Mouse (Mus musculus) spleen, embryonic (tissue): ENCODE data around the gene Map1lc3b.

Experiments used
- CTCF ChIA-PET: fragments of 350-600 bp; sonication (Branson Sonifier 250); formaldehyde crosslinking; loops from one replicate; lab custom pipeline; 2022; lab: Charles Lee

Gene Map1lc3b

GRCm38 (mm10) chr8:121603801-121604200 is 13.6 kb downstream of the Map1lc3b start:
- CTCF ChIA-PET, result no interaction called here

- CTCF ChIA-PET, result no interaction called here
Measured at GRCm38 (mm10) chr8:121607661-121608060, 17.5 kb downstream of the Map1lc3b start.

GRCm38 (mm10) chr8:121609251-121609650 is 19.1 kb downstream of the Map1lc3b start:
- CTCF ChIA-PET, result no interaction called here

GRCm38 (mm10) chr8:121609916-121610315 is 19.8 kb downstream of the Map1lc3b start:
- CTCF ChIA-PET, result no interaction called here

- CTCF ChIA-PET, result no interaction called here
Measured at GRCm38 (mm10) chr8:121613419-121613818, 23.3 kb downstream of the Map1lc3b start.

- CTCF ChIA-PET, result no interaction called here
Measured at GRCm38 (mm10) chr8:121619401-121619995, 29.3 kb downstream of the Map1lc3b start.

GRCm38 (mm10) chr8:121620801-121621516 is 30.8 kb downstream of the Map1lc3b start:
- CTCF ChIA-PET, result no interaction called here

GRCm38 (mm10) chr8:121621879-121622278 is 31.7 kb downstream of the Map1lc3b start:
- CTCF ChIA-PET, result interaction anchor here (0.6 kb wide), 1 partner anchor 304 kb away, joined by 5 read pairs; no protein-coding TSS in a partner anchor

GRCm38 (mm10) chr8:121623043-121623442 is 32.9 kb downstream of the Map1lc3b start:
- CTCF ChIA-PET, result no interaction called here

- CTCF ChIA-PET, result no interaction called here
Measured at GRCm38 (mm10) chr8:121628681-121629080, 38.5 kb downstream of the Map1lc3b start.

- CTCF ChIA-PET, result no interaction called here
Measured at GRCm38 (mm10) chr8:121631645-121632071, 41.5 kb downstream of the Map1lc3b start.

- CTCF ChIA-PET, result no interaction called here
Measured at GRCm38 (mm10) chr8:121632401-121632800, 42.2 kb downstream of the Map1lc3b start.

- CTCF ChIA-PET, result no interaction called here
Measured at GRCm38 (mm10) chr8:121635534-121635933, 45.4 kb downstream of the Map1lc3b start.

GRCm38 (mm10) chr8:121636180-121636579 is 46.0 kb downstream of the Map1lc3b start:
- CTCF ChIA-PET, result no interaction called here

- CTCF ChIA-PET, result no interaction called here
Measured at GRCm38 (mm10) chr8:121642804-121643203, 52.6 kb downstream of the Map1lc3b start.

- CTCF ChIA-PET, result no interaction called here
Measured at GRCm38 (mm10) chr8:121643384-121643783, 53.2 kb downstream of the Map1lc3b start.

- CTCF ChIA-PET, result interaction anchor here (0.6 kb wide), 1 partner anchor 35 kb away, joined by 5 read pairs; no protein-coding TSS in a partner anchor
Measured at GRCm38 (mm10) chr8:121647511-121648215, 57.5 kb downstream of the Map1lc3b start.
